Mouse (Mus musculus) lung, postnatal 10 days (tissue): ENCODE measurements at regions not wholly inside any gene's neighbourhood (a gene's known extent, or its start where the extent isn't known, plus 50 kb on each side); places are given as distances from the start of the nearest gene placed in this dataset.

Experiments
- DNase-seq: peaks from one replicate; pipeline ENCODE4 v3.0.0; 2021

DNA sequence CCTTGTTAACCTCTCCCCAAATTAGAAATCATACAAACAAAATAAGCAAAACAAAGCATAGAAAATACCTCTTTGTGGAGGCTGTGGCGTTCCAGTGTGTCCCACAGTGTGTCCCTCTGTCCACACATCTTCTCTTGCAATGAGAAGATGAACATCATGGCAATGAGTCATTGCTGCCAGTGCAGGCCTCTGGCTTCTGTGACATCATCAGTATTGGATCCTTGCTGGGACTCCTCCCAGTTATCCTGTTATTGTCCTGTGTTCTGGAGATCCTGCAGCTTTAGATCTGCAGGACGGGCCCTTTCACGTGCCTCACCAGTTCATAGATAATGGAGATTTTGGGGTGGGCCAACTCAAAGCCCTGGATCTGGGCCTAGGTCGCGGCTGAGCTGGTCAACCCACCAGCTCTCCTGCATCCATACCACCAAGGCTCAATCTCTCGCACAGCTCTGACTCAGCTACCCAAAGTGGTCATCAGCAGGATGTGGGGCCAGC lies 80.9 kb downstream of the Tmem212 start:
- DNase-seq: no peak

DNA sequence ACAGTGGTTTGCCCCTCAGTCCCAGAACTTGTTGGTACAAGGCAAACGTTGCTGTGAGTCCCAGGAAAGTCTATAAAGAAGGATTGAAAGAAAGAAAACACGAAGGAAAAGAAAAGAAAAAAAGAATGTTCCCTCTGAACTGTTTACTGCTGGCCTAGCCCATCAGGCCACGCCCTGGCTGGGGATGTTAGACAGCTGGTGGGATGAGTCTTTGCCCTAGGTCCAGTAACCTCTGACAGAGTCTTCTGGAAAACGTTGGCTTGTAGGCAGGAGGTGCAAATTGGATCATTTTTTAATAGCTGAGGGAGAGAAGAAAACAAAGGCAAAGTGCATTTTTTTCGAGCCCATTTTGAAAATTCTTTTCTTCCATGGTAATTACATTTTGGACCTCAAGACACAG lies 91.9 kb downstream of the Tmem212 start:
- no peak for DNase-seq

DNA sequence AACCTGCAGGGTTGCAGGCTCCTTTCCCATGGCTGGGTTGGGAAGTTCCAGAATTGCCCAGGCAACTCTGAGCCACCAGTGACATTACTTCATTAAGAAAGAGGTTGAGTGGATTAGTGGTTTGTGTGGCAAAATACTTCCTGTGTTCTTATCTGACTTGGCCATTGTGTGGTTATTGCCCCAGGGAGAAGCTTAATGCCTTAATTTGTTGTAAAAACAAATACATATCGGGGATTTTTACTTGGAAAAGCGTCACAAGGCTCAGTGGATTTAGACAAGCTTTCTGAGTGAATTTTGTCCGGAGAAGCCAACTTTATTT lies 80.5 kb upstream of the Fndc3b start:
- DNase-seq: no peak

DNA sequence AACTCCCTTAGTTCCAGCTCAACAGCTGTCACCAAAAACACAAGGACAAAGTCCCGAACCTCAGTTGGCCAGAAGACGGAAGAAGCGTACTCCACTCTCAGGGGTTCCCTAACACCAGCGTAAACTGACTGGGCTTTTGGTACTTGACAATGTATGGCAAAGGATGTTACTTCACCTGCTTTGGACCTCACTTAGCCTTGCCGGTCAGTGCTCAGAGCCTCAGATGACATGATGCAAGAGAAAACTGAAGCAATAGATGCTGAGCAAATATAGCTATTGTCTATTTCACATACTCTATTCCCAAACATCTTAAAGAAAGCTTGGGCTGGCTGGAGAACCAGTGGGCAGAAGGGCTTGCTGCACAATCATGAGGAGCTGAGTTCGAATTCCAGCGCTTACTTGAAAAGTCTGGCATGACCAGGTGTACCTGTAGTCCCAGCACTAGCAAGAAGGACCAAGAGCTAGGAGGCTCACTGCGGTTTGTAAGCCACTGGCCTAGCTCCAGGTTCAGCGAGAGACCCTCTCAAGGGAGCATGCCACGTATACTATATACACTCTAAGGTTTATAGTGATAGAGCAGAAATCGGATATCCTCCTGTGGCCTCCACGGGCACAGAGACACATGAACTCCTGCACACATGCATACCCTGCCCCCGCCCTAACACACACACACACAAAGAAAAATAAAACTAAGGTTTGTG lies 80.0 kb upstream of the Fndc3b start:
- DNase-seq: no peak

DNA sequence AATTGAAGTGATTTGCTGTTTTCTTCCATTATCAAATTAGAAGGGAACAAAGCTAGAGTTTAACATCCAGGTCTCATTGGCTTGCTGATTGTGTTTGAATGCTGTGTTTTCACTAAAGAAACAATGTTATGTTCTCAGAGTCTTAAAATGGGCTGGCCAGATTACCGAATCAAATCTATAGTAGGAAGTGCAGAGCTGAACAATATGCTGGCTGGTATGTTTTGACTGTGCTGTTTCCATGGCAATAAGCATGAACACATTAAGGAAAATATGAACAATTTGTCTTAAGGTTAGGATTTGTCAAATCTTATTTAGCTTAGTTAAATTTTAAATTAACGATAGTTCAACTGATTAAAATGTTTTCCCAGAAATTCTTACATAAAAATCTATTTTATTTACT lies 72.8 kb upstream of the Fndc3b start:
- DNase-seq: no peak

DNA sequence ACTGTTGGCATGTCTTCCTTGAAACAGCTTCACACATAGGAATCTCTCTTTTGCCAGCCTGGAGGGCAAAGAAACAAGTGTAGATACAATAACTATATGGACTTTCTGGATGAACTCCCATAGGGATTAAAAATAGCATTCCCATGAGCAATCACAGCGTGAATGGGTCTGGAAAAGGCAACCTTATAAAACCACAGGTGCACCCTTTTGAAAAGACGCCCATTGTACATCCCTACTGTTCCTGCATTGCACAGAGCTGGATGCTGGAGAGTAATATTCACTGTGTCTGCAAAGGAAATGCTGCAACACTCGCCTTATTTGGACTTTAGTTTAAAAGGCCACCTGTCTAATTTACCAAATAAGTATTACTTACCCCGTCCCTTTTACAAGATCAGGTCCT lies 72.4 kb upstream of the Fndc3b start:
- DNase-seq: no peak

DNA sequence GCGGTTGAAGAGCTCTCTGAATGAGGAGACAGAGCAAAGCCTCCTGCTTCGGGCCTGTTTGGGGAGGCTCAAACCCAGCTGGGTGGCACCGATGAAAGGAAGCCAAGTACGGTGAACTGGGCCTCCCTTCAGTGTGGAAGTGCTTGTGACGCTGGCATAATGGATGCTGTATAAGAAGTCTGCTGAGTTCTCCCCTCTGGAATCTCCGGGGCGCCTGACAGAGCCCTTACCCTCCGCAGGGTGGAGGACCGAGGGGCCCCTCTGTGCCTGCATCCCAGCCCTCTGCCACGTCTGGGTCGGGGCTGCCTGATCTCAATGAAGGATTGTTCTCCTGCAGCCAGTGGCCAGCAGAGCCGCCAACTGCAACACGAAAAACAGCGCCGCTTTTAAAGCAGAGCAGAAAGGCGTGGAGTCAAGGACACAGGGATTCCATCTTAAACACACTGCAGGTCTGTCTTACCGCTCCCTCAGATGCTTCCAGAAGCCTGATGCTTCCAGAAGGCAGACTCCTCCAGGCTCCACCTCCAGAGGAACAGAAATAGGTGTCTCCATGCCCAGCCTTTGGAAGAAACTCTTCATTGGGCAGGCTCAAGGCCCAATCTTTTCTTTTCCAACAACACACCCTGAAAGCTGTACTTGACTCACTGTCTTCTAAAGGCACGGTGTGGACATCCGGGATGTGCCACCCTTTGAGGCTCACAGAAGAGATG lies 71.1 kb upstream of the Fndc3b start:
- no peak for DNase-seq

DNA sequence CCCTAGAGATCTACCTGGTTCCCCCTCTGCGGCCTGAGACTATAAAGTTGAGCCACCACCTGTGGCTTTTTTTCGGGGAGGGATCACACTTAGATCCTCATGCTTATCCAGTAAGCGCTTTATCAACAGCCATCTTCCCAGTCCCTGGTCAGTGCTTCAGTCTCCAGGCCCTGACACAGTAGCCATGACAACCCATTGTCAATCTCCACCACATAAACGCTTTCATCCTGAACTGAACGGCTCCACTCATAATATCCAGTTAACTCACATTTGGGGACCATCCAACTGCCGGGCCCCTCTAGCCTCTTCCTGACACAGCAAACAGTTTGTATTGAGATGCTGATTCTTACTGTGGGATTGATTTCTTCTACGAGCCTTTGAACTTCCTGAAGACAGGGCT lies 68.8 kb upstream of the Fndc3b start:
- DNase-seq: no peak

DNA sequence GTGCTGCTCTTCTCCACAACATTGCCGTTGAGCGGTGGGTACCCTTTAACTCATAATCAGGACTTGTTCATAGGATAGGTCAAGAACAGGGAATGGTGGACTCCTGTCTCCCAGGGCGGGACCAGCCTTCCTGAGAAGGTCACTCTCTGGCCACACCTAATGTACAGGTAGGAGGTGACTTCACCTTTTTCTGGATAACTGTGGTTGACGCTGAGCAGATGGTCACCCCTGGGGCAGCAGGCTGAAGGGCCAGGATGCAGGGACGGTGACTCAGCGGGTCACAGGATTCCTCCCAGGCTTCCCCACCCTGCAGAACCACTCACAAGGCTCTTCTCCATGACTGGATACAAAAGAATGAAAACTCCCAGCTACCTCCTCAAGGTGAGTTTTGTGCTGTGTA lies 66.6 kb upstream of the Fndc3b start:
- DNase-seq: no peak

DNA sequence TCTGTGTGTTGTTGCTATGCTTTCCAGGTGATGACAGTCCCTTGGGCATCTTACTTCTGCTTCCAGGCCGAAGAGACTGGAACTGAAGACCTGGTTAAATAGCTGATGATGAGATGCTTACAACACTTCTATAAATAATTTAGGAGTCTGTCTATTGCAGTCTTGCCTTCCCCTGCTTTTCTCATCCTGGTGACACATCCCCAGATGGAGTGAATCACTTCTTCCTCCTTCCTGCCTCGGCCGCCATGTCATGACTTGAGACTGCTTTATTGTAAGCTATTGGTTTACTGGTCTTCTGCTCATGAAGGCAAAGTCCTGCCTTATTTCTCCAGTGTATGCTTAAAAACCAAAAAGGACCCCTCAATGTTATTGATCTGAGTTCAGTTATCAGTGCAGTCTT lies 62.1 kb upstream of the Fndc3b start:
- no peak for DNase-seq

DNA sequence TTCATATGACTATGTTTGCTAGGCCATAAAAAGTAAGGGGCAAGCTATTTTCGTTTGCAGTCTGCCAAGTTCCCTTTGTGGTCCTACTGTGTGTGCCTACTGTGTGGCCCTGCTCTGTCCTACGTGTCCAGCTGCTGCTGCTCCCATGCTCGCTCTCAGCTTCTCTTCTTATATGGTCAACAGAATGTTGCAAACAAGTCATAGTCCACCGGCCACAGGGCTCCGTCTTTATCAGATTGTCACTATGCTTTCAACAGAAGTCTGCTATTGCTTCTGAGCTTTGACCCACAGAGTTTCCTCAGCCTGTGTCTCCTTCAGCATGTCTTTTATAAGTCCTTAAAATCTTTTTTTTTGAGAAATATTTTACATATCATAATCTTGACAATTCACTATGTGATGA lies 58.3 kb upstream of the Fndc3b start:
- DNase-seq: no peak

DNA sequence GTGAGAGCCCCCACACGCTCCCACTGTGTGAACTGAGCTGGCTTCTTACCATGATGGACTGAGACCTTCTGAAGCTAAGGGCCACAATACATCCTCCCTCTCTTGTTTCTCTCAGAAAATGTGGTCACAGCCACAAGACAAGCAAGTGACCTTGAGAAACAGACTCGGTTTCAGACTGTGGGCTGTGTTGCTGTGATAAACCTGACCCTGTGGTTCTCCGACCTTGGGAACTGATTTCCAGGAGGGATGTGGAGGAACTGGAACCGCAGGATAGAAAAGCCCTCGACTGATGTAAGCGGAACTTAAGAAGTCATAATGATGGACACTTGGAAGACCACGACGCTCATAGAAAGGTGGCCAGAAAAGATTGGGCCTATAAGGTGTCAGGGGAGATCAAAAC lies 56.1 kb upstream of the Fndc3b start:
- no peak for DNase-seq

DNA sequence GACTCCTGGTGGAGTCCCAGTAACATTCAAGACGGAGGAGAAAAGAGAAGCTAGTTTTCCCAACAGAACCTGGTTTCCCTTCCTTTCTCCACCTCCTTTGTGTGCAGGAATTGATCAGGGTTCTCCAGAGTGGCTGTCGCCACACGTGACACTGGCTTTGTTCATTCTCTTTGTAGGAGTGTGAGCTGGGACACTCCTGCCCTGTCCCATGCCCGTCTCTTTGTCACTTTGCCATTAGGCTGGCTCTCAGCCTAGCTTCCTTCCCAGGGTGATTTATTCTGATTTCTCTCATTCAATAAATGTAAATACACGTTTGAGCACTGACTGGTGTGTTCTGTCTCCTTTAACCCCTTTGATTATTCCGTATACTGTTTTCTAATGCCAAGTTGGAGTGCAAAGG lies 55.3 kb upstream of the Fndc3b start:
- peak; percentile 71 for DNase-seq

DNA sequence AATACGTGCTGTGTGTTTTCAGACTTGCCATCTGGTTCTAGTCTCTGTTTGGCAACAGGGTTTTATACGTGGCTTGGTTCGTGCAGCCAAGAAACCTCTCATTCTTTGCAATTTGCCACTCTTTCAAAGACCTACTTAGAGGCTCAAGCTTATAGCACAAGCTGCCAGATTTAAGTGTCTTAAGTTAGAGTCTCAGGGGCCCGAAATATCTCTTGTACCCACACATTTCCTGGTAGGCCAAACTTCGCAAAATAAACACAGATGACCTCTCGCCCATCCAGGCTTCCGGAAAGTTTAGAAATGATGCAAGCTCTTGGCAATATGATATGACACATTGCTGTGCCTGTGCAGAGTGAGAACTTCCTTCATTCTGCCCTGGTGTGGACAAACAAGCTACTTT lies 54.8 kb upstream of the Fndc3b start:
- peak; percentile 72 for DNase-seq

DNA sequence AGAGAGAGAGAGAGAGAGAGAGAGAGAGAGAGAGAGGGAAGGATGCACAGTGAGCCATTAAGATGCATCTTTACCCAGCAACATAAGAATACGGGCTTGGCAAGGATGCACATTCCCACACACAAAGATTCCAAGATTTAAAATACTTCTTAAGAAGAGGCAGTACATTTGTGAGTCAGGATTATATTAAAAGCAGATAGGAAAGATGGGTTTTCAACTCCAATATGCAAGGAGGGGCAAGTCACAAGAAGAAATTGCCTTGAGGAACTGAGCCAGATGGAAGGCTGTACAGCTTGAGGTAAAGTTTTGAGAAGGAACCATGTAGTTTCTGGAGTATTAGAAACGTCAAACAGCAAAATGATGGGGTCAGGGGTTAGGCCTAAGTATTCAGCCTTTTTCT lies 53.4 kb upstream of the Fndc3b start:
- no peak for DNase-seq

DNA sequence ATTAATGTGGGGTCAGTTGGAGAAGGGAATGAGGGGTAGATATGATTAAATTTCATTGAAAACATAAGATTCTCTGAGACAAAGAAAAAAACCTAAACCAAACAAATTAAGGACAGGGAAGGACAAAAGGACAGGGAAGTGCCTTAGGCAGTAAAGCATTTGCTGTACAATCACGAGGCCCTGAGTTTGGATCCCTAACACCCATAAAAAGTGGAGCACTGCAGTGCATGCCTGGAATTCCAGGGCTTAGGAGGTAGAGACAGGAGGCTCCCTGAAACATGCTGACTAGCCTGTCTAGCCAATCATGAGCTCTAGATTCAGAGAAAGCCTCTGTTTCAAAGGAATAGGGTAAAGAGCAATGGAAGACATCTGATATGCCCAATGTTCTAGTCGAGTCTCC lies 49.9 kb upstream of the Fndc3b start:
- no peak for DNase-seq
